Mouse (Mus musculus): ENCODE results near the gene Pold2. TPM values are rescaled to one million over a fixed set of nuclear protein-coding genes. Genes with fewer than 3 reads are reported as not detected.
A peak's percentile ranks its signal among the peaks of the same experiment; 100 is the strongest.

Gene Pold2
- polyA plus RNA-seq, 1 experiment from 2014 or later: 91.9 TPM

DNA sequence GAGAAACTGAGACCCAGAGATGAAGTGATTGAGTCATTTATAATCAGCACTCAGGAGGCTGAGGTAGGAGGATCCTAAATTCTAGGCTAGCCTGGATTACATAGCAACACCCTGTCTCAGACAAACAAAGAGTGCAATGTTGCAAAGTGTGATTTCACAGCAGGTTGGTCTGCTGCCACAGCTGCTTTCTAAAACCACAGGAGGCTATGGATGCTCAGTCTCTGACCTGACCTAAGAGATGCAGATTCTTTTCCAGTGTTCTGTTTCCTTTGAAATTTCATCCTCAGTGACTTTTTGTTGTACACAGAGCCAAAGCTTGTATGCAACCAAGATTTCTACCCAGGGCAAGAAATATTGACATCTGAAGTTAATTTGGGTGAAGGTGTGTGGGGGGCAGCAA is 22.6 kb downstream of the Pold2 start:
- H3K9ac ChIP-seq (replicated peaks): no peak overlapping the region
- no peaks in the 10 kb centered on the region for H3K9me3 ChIP-seq
- H3K4me3 ChIP-seq: no peak overlapping the region
- H3K27me3 ChIP-seq: peaks cover 12% of the 10 kb centered on the region
- H3K4me2 ChIP-seq (replicated peaks): no peak overlapping the region
- no peaks in the 10 kb centered on the region for H3K4me1 ChIP-seq
- H3K27ac ChIP-seq (replicated peaks): no peak overlapping the region
- H3K36me3 ChIP-seq: no peaks in the 10 kb centered on the region
- ATAC-seq (ENCODE audit: low FRiP score, low read depth): no peak

GRCm38 (mm10) chr11:5852314-5852713 is 25.8 kb downstream of the Pold2 start:
- ATAC-seq (ENCODE audit: low FRiP score, low read depth): no peak
- H3K4me2 ChIP-seq (replicated peaks): no peak overlapping the region
- no peaks in the 10 kb centered on the region for H3K27me3 ChIP-seq
- H3K4me3 ChIP-seq: no peak overlapping the region
- H3K4me1 ChIP-seq: no peaks in the 10 kb centered on the region; the same call in 1 of the 2 replicates
- 47% methylated on average over 1 of the region's 1 CpGs for WGBS
- no peak overlapping the region for H3K9ac ChIP-seq (replicated peaks)
- H3K27ac ChIP-seq (replicated peaks): no peak overlapping the region
- no peaks in the 10 kb centered on the region for H3K9me3 ChIP-seq
- no peaks in the 10 kb centered on the region for H3K36me3 ChIP-seq

GRCm38 (mm10) chr11:5851021-5851736 is 26.9 kb downstream of the Pold2 start:
- H3K9ac ChIP-seq (replicated peaks): no peak overlapping the region
- no peak overlapping the region for H3K27ac ChIP-seq (replicated peaks)
- ATAC-seq (ENCODE audit: low FRiP score, low read depth): no peak
- no peaks in the 10 kb centered on the region for H3K9me3 ChIP-seq
- H3K4me2 ChIP-seq (replicated peaks): no peak overlapping the region
- no peak overlapping the region for H3K4me3 ChIP-seq
- no peaks in the 10 kb centered on the region; the same call in 1 of the 2 replicates for H3K4me1 ChIP-seq
- no peaks in the 10 kb centered on the region for H3K27me3 ChIP-seq
- no peaks in the 10 kb centered on the region for H3K36me3 ChIP-seq
- 63% methylated on average over 4 of the region's 4 CpGs for WGBS

DNA sequence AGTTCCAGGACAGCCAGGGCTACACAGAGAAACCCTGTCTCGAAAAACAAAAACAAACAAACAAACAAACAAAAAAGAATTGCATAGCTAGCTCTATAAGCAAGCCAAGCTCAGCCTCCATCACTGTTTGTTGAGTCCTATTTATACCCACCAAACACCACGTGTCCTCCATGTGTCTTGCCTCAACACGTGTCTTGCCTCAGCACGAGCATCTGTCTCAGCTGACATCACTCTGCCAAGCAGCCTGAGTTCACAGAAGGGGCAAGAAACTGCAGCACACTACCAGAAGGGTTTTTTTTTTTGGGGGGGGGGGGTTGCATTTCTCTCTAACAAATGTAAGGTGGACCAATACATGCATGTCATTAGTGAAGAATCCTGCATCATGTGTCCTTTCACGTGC is 27.6 kb downstream of the Pold2 start:
- Histone ChIP-seq H3K4me3 (no peak overlapping the region), H3K4me2 (replicated peaks) (no peak overlapping the region), H3K4me1 (no peaks in the 10 kb centered on the region; the same call in 1 of the 2 replicates), H3K36me3 (no peaks in the 10 kb centered on the region), H3K27ac (replicated peaks) (no peak overlapping the region), H3K27me3 (no peaks in the 10 kb centered on the region), H3K9ac (replicated peaks) (no peak overlapping the region), H3K9me3 (no peaks in the 10 kb centered on the region)
- ATAC-seq (ENCODE audit: low FRiP score, low read depth): no peak
- 80% methylated on average over 5 of the region's 5 CpGs for WGBS

DNA sequence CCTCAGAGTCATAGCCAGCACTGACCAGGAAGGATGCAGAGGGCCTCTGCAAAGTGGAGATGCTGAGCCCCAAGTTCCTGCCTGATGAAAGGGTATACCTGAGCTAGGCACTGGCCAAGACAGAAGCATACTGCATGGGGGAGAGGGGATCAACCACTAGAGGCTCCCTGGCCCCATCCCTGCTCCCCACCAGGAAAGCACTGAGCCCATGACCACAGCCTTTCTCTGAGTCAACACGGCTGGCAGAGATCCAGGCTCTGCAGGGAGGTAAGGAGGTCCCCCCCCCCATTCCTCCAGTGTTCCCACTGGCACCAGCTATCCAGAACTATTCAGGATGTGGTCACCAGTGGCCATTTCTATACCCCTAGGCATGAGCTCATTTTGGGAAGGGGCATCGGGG is 28.8 kb downstream of the Pold2 start:
- ATAC-seq (ENCODE audit: low FRiP score, low read depth): no peak
- 75% methylated on average over 2 of the region's 2 CpGs for WGBS

DNA sequence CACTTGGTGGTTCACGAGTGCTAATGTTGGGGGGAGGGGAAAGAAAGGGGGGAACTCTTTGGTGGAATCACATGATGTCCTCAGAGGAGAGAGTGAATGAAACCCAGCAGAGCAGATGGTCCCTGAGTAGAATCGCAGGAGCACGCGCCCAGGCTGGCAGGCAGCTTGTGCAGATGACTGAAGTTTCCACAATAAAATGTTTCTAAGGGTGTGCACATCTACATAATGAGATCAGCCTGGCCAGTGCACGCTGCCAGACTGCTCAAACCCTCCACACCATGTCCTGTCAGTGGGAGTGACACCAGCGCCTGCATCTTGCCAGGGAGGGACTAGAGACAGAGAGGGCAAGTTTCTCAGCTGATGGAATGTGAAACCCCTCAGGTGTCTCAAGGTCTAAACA is 29.4 kb downstream of the Pold2 start:
- H3K9me3 ChIP-seq: no peaks in the 10 kb centered on the region
- 54% methylated on average over 6 of the region's 6 CpGs for WGBS
- no peak overlapping the region for H3K27ac ChIP-seq (replicated peaks)
- H3K27me3 ChIP-seq: no peaks in the 10 kb centered on the region
- H3K4me3 ChIP-seq: no peak overlapping the region
- H3K9ac ChIP-seq (replicated peaks): no peak overlapping the region
- ATAC-seq (ENCODE audit: low FRiP score, low read depth): peak; percentile 30; the same call in 1 of the 2 replicates
- H3K36me3 ChIP-seq: no peaks in the 10 kb centered on the region
- no peak overlapping the region for H3K4me2 ChIP-seq (replicated peaks)
- no peaks in the 10 kb centered on the region; the same call in 1 of the 2 replicates for H3K4me1 ChIP-seq

More for the DNA sequence above, 28.8 kb downstream of the Pold2 start:
- no peaks in the 10 kb centered on the region for H3K36me3 ChIP-seq
- no peak overlapping the region for H3K4me2 ChIP-seq (replicated peaks)
- H3K9me3 ChIP-seq: no peaks in the 10 kb centered on the region
- no peaks in the 10 kb centered on the region; the same call in 1 of the 2 replicates for H3K4me1 ChIP-seq
- no peak overlapping the region for H3K27ac ChIP-seq (replicated peaks)
- H3K9ac ChIP-seq (replicated peaks): no peak overlapping the region
- H3K27me3 ChIP-seq: no peaks in the 10 kb centered on the region
- no peak overlapping the region for H3K4me3 ChIP-seq

DNA sequence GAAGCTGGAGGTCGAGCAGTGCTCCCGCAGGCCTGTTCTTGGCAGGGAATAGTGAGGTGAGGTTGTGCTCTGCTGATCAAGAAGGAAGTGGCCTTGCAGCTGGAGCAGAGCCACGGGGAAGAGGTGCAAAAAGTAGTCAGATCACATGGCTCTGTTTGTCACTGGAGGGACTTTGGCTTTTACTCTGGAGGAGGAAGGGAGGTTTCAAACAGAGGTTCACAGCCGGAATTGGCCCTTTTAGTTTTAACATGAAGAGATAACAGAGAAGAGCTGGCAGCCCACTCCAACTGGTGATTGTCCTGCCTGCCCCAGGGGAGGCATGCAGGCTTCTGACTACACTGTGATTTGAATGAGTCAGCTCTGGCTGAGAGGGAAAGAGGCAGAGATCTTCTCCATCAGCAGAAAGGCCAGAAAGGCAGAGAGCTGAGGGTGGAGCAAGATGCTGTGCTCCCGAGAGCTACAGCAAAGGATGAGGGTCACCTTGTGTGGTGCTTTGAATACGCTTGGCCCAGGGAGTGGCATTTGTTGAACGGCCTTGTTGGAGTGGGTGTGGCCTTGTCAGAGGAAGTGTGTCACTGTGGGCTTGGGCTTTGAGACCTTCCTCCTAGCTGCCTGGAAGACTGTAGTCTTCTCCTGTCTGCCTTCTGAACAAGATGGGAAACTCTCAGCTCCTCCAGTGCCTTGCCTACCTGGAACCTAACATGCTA is 31.3 kb downstream of the Pold2 start:
- no peaks in the 10 kb centered on the region; the same call in 1 of the 2 replicates for H3K4me1 ChIP-seq
- no peaks in the 10 kb centered on the region for H3K27me3 ChIP-seq
- no peak overlapping the region for H3K27ac ChIP-seq (replicated peaks)
- H3K4me2 ChIP-seq (replicated peaks): no peak overlapping the region
- no peak overlapping the region for H3K4me3 ChIP-seq
- H3K9ac ChIP-seq (replicated peaks): no peak overlapping the region
- no peaks in the 10 kb centered on the region for H3K36me3 ChIP-seq
- WGBS: 77% methylated on average over 7 of the region's 7 CpGs
- ATAC-seq (ENCODE audit: low FRiP score, low read depth): no peak
- no peaks in the 10 kb centered on the region for H3K9me3 ChIP-seq

DNA sequence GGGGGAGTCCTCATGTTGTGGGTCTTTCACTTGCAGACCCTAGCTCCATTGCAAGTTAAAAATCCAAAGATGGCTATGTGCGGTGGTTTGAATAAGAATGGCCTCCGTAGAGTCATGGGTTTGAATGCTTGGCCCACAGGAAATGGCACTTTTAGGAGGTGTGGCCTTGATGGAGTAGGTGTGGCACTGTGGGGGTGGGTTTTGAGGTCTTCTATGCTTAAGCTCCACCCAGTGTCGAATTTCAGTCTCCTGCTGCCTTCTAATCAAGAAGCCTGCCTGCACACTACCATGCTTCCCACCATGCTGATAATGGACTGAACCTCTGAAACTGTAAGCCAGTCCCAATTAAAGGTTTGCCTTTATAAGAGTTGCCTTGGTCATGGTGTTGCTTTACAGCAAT is 35.0 kb downstream of the Pold2 start:
- Histone ChIP-seq H3K9ac (replicated peaks) (no peak overlapping the region), H3K36me3 (no peaks in the 10 kb centered on the region), H3K9me3 (no peaks in the 10 kb centered on the region), H3K4me1 (no peaks in the 10 kb centered on the region), H3K27ac (replicated peaks) (no peak overlapping the region), H3K27me3 (no peaks in the 10 kb centered on the region), H3K4me3 (no peak overlapping the region), H3K4me2 (replicated peaks) (no peak overlapping the region)
- 76% methylated on average over 3 of the region's 3 CpGs for WGBS
- ATAC-seq (ENCODE audit: low FRiP score, low read depth): no peak

DNA sequence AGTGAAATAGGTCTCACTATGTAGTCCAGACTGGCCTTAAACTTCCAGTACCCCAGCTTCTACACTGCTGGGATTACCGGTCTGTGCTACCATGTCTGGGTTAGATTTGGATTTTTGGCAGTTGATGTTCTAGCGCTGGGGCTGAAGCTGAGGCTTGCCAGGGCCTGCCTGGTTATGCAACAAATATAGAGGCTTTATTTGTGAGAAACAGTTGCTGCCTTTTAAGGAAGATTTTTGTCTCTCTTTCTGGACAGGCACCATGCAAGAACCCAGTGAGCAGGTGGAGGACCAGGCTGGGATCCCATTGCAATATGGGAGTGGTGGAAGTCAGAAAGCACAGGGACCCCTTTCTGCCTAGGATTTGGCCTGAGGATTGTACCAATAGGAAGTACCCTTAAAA is 36.3 kb downstream of the Pold2 start:
- H3K4me1 ChIP-seq: peaks cover 6% of the 10 kb centered on the region; the same call in 1 of the 2 replicates
- no peak overlapping the region for H3K9ac ChIP-seq (replicated peaks)
- no peak overlapping the region for H3K4me2 ChIP-seq (replicated peaks)
- H3K36me3 ChIP-seq: no peaks in the 10 kb centered on the region
- ATAC-seq (ENCODE audit: low FRiP score, low read depth): no peak
- no peak overlapping the region for H3K27ac ChIP-seq (replicated peaks)
- no peak overlapping the region for H3K4me3 ChIP-seq
- H3K27me3 ChIP-seq: no peaks in the 10 kb centered on the region
- H3K9me3 ChIP-seq: no peaks in the 10 kb centered on the region
- WGBS: 96% methylated on average over 2 of the region's 2 CpGs

DNA sequence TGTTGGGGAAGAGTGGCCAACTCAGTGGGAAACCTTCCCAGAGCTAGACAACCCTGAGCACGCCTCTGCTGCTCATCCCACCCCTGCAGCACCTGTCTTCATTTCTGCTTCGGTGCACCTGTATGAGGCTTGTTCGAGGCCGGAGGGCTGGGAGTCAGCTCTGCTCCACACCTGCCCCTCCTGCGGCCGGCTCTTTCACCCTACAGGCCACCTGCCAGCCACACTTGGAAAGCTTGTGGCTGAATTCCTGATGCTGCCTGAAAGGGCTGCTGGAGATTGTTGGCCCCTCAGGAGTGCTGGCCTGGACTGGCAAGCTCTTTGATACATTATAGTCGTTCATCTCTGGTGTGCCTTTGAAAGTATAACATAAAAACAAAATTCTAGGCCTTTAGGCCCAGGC is 37.7 kb downstream of the Pold2 start:
- WGBS: 80% methylated on average over 7 of the region's 7 CpGs
- Histone ChIP-seq H3K27me3 (no peaks in the 10 kb centered on the region), H3K4me3 (no peak overlapping the region), H3K9me3 (no peaks in the 10 kb centered on the region), H3K27ac (replicated peaks) (no peak overlapping the region), H3K4me2 (replicated peaks) (no peak overlapping the region), H3K4me1 (peaks cover 11% of the 10 kb centered on the region; the same call in 1 of the 2 replicates), H3K9ac (replicated peaks) (no peak overlapping the region), H3K36me3 (no peaks in the 10 kb centered on the region)
- ATAC-seq (ENCODE audit: low FRiP score, low read depth): no peak

GRCm38 (mm10) chr11:5837251-5838246 is 40.5 kb downstream of the Pold2 start, which contains the start of gene Polm:
TSS of gene Polm (minus strand) at chr11:5838016.
- peak within 1 kb of the TSS; percentile 75 for H3K27ac ChIP-seq (replicated peaks)
- H3K9me3 ChIP-seq: no peaks in the 10 kb centered on the region
- peak within 1 kb of the TSS; percentile 85 for H3K9ac ChIP-seq (replicated peaks)
- H3K4me1 ChIP-seq: peaks cover 11% of the 10 kb centered on the region; the same call in 1 of the 2 replicates
- peaks cover 12% of the 10 kb centered on the region for H3K36me3 ChIP-seq
- ATAC-seq (ENCODE audit: low FRiP score, low read depth): peak; percentile 95
- WGBS: under 1% methylated on average over 63 of the region's 63 CpGs
- peak within 1 kb of the TSS; percentile 74 for H3K4me3 ChIP-seq
- H3K4me2 ChIP-seq (replicated peaks): peak within 1 kb of the TSS; percentile 95
- no peaks in the 10 kb centered on the region for H3K27me3 ChIP-seq
